Mouse (Mus musculus) lung, embryonic 16.5 days (tissue): ENCODE measurements at regions not wholly inside any gene's neighbourhood (a gene's known extent, or its start where the extent isn't known, plus 50 kb on each side); places are given as distances from the start of the nearest gene placed in this dataset.

Experiments used
- ATAC-seq: fragments of 200-750 bp; cut with Nextera tagmentation; 2 replicates; pipeline ENCODE4 v1.8.0; 2017; ENCODE audit warnings: low read depth, mild to moderate bottlenecking, moderate library complexity
- H3K27ac ChIP-seq: fragments of 300-500 bp; sonication (generic); 2 replicates; pipeline ENCODE4 v1.5.1; 2014; ENCODE audit warnings: mild to moderate bottlenecking, control low read depth, low read length
- H3K27me3 ChIP-seq: fragments of 300-500 bp; sonication (generic); 2 replicates; pipeline ENCODE4 v1.6.1; 2014; ENCODE audit warnings: low read depth, low read length, mixed read lengths; ENCODE audit not compliant: control insufficient read depth, insufficient read depth
- H3K36me3 ChIP-seq: fragments of 300-500 bp; sonication (generic); 2 replicates; pipeline ENCODE4 v1.6.1; 2014; ENCODE audit warnings: low read length; ENCODE audit not compliant: control insufficient read depth, insufficient read depth
- H3K4me1 ChIP-seq: fragments of 300-500 bp; sonication (generic); replicated peaks from 2 replicates; pipeline ENCODE4 v1.6.1; 2014; ENCODE audit warnings: low read length, mixed read lengths; ENCODE audit not compliant: control insufficient read depth, insufficient read depth
- H3K4me2 ChIP-seq: fragments of 300-500 bp; sonication (generic); 2 replicates; pipeline ENCODE4 v1.6.1; 2014; ENCODE audit warnings: low read depth, low read length, control low read depth
- H3K4me3 ChIP-seq: fragments of 300-500 bp; sonication (generic); 2 replicates; pipeline ENCODE4 v1.5.1; 2014; ENCODE audit warnings: mild to moderate bottlenecking, low read length, control low read depth
- H3K9ac ChIP-seq: fragments of 300-500 bp; sonication (generic); 2 replicates; pipeline ENCODE4 v1.6.1; 2014; ENCODE audit warnings: low read length, control low read depth
- H3K9me3 ChIP-seq: fragments of 300-500 bp; sonication (generic); 2 replicates; pipeline ENCODE4 v1.6.1; 2016; ENCODE audit warnings: low read length; ENCODE audit not compliant: control insufficient read depth
- WGBS: fragments of 180-500 bp; shearing (Covaris S2); extraction: QIAGEN DNeasy Blood & Tissue Kit; methylation state at CpG from one replicate; pipeline ENCODE4 v1.1.7; 2014; 5-methylcytosine and 5-hydroxymethylcytosine counted together

DNA sequence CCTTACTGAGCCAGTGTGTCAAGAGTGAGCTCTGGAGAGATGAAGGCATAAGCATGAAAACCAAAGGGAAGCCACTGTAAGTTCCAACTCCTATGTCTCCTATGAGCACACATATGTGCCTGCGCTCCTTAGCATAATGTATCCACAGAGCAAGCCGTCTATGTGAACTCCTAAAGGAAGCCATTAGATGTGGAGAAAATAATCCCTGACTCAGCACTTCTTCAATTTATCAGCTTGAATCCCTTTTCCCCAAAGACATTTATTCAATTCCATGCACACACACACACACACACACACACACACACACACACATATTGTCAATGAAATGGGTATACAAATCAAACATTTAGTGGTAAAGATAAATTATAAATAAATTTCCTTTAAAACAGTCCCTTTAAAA lies 530.4 kb upstream of the Gm26657 start:
- Histone ChIP-seq H3K9me3 (no peaks in the 10 kb centered on the region), H3K4me2 (no peak overlapping the region), H3K27me3 (no peaks in the 10 kb centered on the region), H3K9ac (no peak overlapping the region), H3K27ac (no peak overlapping the region), H3K36me3 (no peaks in the 10 kb centered on the region), H3K4me3 (no peak overlapping the region), H3K4me1 (peaks cover 3% of the 10 kb centered on the region; the same call in 1 of the 2 replicates)
- ATAC-seq = no peak
- 92% methylated on average over 2 of the region's 2 CpGs for whole genome bisulfite sequencing

DNA sequence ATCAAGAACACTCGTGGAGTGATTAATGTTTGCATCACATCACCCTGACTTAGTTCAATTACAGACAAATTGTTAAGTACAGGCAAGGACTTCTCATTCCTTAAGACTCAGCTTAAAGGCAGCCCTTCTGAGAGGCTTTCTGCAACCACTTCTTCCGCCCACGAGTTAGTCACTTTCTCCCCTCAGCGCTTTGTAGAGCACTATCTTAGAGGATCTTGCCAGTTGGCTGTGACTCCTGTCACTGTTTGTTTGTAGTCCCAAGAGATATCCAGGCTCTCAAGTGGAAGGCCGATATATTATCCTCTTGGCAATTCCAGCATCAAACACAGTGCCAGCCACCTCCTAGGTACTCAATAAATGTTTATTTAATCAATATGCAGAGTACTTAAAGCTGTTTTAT lies 532.1 kb upstream of the Gm26657 start:
- no peaks in the 10 kb centered on the region for H3K36me3 ChIP-seq
- H3K9ac ChIP-seq = no peak overlapping the region
- no peak overlapping the region for H3K27ac ChIP-seq
- no peak overlapping the region for H3K4me2 ChIP-seq
- H3K9me3 ChIP-seq = no peaks in the 10 kb centered on the region
- H3K27me3 ChIP-seq = no peaks in the 10 kb centered on the region
- ATAC-seq = no peak
- peaks cover 3% of the 10 kb centered on the region; the same call in 1 of the 2 replicates for H3K4me1 ChIP-seq
- 34% methylated on average over 5 of the region's 5 CpGs for WGBS
- no peak overlapping the region for H3K4me3 ChIP-seq

DNA sequence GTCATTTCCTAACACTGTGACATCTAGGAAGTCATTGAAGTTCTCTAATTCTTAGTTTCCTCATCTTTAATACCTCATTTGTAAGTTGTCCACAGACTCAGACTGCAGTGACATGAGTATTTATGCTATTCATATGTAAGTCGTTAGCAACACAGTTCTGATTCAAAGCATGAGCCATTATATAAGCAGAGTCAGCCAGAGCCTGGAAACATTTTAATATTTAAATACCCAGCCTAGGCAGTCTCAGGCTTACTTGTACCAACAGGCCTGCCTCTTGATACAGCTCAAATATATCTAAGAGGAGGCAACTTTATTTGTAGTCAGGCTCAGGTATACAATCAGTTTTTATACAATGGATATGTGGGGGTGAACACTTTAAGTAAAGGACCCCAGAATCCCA lies 534.8 kb upstream of the Gm26657 start:
- H3K27ac ChIP-seq = no peak overlapping the region

DNA sequence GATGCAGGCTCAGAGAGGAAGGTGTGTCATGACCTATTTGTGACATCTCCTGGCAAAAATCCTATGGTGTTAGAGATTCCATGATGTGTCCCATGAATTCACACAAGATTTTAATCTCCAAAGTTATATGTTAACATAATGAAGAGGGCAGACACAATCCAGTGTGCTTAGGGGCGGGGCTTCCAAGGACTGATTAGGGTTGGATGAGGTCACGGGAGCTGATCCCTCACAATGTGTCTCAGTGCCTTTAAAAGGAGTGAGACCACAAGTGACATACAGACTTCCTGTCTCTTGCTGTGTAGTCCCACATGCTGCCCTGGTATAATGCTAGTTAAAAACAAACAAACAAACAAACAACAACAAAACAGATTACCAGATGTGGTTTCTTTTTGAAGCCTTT lies 546.5 kb upstream of the Gm26657 start:
- Histone ChIP-seq H3K9me3 (no peaks in the 10 kb centered on the region), H3K36me3 (no peaks in the 10 kb centered on the region), H3K9ac (no peak overlapping the region), H3K4me1 (no peaks in the 10 kb centered on the region), H3K4me3 (no peak overlapping the region), H3K4me2 (no peak overlapping the region), H3K27ac (no peak overlapping the region), H3K27me3 (no peaks in the 10 kb centered on the region)
- WGBS = 44% methylated on average over 2 of the region's 2 CpGs
- ATAC-seq = no peak

More for the DNA sequence above, 534.8 kb upstream of the Gm26657 start:
- 44% methylated on average over 1 of the region's 1 CpGs for WGBS
- H3K36me3 ChIP-seq = no peaks in the 10 kb centered on the region
- H3K4me3 ChIP-seq = no peak overlapping the region
- no peaks in the 10 kb centered on the region for H3K9me3 ChIP-seq
- H3K4me1 ChIP-seq = peaks cover 3% of the 10 kb centered on the region; the same call in 1 of the 2 replicates
- H3K27me3 ChIP-seq = no peaks in the 10 kb centered on the region
- H3K4me2 ChIP-seq = no peak overlapping the region
- H3K9ac ChIP-seq = no peak overlapping the region
- ATAC-seq = no peak

DNA sequence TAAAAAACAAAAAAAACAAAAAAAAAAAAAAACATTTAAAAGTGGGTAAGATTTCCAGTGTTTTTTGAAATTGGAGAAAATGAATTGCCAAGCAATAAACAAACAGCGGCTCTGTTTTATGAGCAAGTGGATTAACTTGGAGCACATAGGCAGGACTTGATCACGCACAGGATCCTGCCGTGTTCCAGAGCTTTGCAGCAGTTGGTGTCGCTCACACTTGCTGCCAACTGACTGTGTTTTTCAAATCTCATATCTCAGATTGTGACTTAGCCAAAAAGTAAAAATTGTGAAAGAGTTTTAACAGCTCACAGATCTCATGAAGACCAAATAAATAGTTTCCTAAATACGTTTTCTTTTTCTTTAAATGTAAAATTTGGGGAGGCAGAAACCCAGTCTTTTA lies 547.4 kb upstream of the Gm26657 start:
- Histone ChIP-seq H3K9ac (no peak overlapping the region), H3K27me3 (no peaks in the 10 kb centered on the region), H3K4me3 (no peak overlapping the region), H3K27ac (no peak overlapping the region), H3K9me3 (no peaks in the 10 kb centered on the region), H3K4me1 (no peaks in the 10 kb centered on the region), H3K4me2 (no peak overlapping the region), H3K36me3 (no peaks in the 10 kb centered on the region)
- no peak for ATAC-seq
- WGBS = 66% methylated on average over 5 of the region's 5 CpGs

DNA sequence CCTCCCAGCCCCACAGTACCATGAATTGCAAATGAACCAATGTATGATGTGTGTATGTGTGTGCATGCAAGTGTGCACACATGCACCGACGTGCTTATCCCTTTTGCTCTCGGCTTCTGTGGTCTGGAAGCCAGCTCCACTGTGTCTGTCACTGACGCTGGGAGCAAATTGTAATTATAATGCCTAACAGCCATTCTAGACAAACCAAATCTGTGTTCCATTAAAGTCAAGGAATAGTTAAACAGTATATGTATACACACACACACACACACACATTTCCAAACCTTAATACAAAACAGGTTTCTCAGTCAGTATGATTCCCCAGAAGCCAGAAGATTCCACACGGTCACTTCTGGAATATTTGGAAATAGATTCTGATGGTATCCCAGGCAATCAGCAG lies 560.3 kb upstream of the Gm26657 start:
- Histone ChIP-seq H3K9ac (no peak overlapping the region), H3K4me2 (no peak overlapping the region), H3K27me3 (no peaks in the 10 kb centered on the region), H3K36me3 (no peaks in the 10 kb centered on the region), H3K4me1 (no peaks in the 10 kb centered on the region), H3K9me3 (no peaks in the 10 kb centered on the region), H3K27ac (no peak overlapping the region), H3K4me3 (no peak overlapping the region)
- ATAC-seq = no peak
- 76% methylated on average over 5 of the region's 5 CpGs for WGBS

DNA sequence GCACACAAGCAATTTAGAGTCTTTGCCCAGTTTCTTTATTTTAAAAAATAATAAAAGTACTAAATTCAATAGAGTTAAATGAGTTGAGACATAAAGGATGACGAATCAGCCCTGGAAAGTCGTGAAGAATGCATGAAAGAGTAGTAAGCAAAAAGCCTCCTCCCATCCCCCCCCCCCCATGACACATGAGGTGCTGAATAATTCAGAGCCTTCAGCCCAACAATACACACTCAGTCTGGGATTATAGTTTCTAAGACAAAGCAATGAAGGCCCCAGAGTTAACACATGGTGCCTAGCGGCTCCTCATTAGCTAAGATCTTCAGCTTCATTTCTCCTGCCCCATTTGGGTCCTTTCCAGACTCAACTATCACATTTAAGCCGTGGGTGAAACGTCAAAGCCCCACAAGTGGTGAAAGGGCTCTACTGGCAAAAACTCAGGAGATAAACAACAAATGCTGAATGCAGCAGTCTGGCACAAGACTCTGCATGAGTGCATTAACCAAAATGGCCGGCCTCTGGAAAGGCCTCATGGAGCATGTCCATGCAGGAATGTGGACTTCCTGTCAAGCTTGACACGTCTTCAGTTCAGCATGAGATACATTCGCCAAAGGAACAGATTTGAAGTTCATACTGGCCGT lies 560.9 kb upstream of the Gm26657 start:
- ATAC-seq = no peak
- no peaks in the 10 kb centered on the region for H3K27me3 ChIP-seq
- no peak overlapping the region for H3K9ac ChIP-seq
- no peak overlapping the region for H3K4me2 ChIP-seq
- H3K4me1 ChIP-seq = no peaks in the 10 kb centered on the region
- H3K9me3 ChIP-seq = no peaks in the 10 kb centered on the region
- H3K27ac ChIP-seq = no peak overlapping the region
- 66% methylated on average over 9 of the region's 9 CpGs for WGBS
- H3K4me3 ChIP-seq = no peak overlapping the region
- H3K36me3 ChIP-seq = no peaks in the 10 kb centered on the region

DNA sequence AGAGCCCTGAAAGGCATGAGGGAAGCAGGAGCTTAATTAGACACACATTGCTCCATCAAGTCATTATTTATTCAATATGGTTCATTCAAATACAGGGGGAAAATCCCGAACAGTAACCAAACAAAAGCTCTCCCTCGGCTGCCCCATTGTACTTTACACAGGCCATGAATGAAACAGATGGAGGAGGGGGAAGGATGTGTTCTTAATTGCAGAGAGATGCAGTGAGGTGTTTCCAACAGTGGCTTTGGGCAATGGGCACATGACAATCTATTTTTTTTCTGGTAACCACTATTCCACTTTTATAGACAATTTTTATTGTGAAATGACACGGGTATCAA lies 578.6 kb upstream of the Gm26657 start:
- Histone ChIP-seq H3K9ac (no peak overlapping the region), H3K4me3 (no peak overlapping the region), H3K27me3 (peaks cover 5% of the 10 kb centered on the region; the same call in 1 of the 2 replicates), H3K9me3 (no peaks in the 10 kb centered on the region), H3K36me3 (no peaks in the 10 kb centered on the region), H3K4me2 (no peak overlapping the region), H3K27ac (no peak overlapping the region), H3K4me1 (no peaks in the 10 kb centered on the region)
- no peak for ATAC-seq
- WGBS = 69% methylated on average over 3 of the region's 3 CpGs

DNA sequence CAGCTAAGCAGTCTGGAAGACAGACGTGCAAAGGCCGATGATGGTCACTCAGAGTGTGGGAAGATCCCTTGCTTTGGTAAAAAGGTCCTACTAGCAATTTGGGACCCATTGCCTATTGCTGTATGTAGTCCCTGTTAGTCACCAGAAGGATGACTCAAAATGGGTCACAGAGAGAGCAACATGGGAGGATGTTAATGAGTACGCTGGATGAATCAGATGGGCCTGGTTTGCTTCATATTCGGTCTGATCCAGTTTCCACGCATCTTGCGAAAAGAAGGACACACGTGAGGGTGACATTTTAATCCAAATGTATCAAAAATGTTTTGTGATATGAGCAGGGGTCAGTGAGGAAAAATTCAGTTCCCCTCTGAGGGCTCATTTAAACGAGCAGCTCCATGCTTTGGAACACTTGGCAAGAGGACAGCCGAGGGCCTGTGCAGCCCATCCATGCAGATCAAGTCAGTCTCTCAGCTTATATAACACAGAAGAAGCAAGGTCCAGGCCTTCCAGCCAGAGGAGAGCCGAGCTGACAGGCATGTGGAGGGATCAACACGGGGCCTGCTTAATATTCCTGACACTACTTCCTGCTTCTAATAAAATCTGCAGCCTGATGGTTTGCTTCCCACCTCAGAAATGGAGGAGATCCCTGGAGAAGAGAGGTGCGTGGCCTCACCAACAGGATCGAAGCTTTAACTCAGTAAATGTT lies 579.2 kb upstream of the Gm26657 start:
- no peak overlapping the region for H3K27ac ChIP-seq
- H3K9ac ChIP-seq = no peak overlapping the region
- no peak overlapping the region for H3K4me2 ChIP-seq
- no peaks in the 10 kb centered on the region for H3K4me1 ChIP-seq
- H3K27me3 ChIP-seq = peaks cover 5% of the 10 kb centered on the region; the same call in 1 of the 2 replicates
- WGBS = 82% methylated on average over 13 of the region's 13 CpGs
- H3K4me3 ChIP-seq = no peak overlapping the region
- H3K9me3 ChIP-seq = no peaks in the 10 kb centered on the region
- H3K36me3 ChIP-seq = no peaks in the 10 kb centered on the region
- ATAC-seq = no peak
